Mouse (Mus musculus): ENCODE data around the gene Strbp.

DNA sequence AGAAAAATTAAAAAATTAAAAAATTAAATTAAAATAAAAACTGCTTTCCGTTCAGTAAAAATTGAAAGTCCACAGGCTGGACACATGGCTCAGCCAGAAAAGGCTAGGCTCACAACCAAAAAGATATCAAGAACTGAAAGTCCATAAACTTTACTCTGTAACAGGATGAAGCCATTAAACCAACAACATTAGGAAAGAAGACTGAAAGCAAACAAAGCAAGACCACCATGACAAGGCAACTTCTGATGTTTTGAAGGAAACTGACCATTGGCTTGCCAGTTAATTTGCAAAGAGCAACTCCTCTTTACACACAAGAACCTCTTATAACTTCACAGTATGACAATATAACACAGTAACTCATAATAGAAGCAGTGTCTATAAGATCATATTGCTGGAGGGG, 54.7 kb downstream of the Strbp start:
- TF ChIP-seq CTCF (IDR thresholded peaks at IDR 0.05; ENCODE audit: borderline replicate concordance, insufficient read depth, low read depth, low read length), result no peak
- no peak for TF ChIP-seq POLR2A (IDR thresholded peaks at IDR 0.05; ENCODE audit: borderline replicate concordance, insufficient read depth, low read length)

Measured in cerebellum, adult 2 months (tissue).